Mouse (Mus musculus): Measurements from ENCODE around the gene Olfr279. TPM values are rescaled to one million over a fixed set of nuclear protein-coding genes. Genes with fewer than 3 reads are reported as not detected.

Gene Olfr279
- not detected in 2 replicates for polyA plus RNA-seq (2014; fragmentation: Nextera tagmentation; extraction: Ambion mirVana)

- Histone ChIP-seq H3K36me3 (ENCODE audit: insufficient read depth) (no peaks in the 10 kb centered on the region), H3K27me3 (ENCODE audit: insufficient read depth, low read length) (no peaks in the 10 kb centered on the region), H3K9ac (no peak within 1 kb of the TSS), H3K4me2 (no peak within 1 kb of the TSS), H3K9me3 (ENCODE audit: low read depth, low read length) (no peaks in the 10 kb centered on the region), H3K4me3 (ENCODE audit: low read depth, low read length) (no peak within 1 kb of the TSS), H3K27ac (ENCODE audit: low read depth) (no peak within 1 kb of the TSS), H3K4me1 (ENCODE audit: insufficient read depth) (no peaks in the 10 kb centered on the region)
- TF ChIP-seq CTCF (IDR thresholded peaks at IDR 0.05; ENCODE audit: low read depth) = no peak
- WGBS = 60% methylated on average over 4 of the region's 4 CpGs
- no peak for ATAC-seq (ENCODE audit: insufficient read depth)
- DNase-seq = no peak
Measured at GRCm38 (mm10) chr15:98492102-98492501, at the start of gene Olfr279. Gene Olfr279 (plus strand): TSS chr15:98492402.

- Histone ChIP-seq H3K36me3 (ENCODE audit: insufficient read depth) (no peaks in the 10 kb centered on the region), H3K4me1 (ENCODE audit: insufficient read depth) (no peaks in the 10 kb centered on the region), H3K9ac (no peak overlapping the region), H3K4me3 (ENCODE audit: low read depth, low read length) (no peak overlapping the region), H3K4me2 (no peak overlapping the region), H3K27ac (ENCODE audit: low read depth) (no peak overlapping the region), H3K9me3 (ENCODE audit: low read depth, low read length) (no peaks in the 10 kb centered on the region), H3K27me3 (ENCODE audit: insufficient read depth, low read length) (no peaks in the 10 kb centered on the region)
- WGBS = 67% methylated on average over 3 of the region's 3 CpGs
- TF ChIP-seq CTCF (IDR thresholded peaks at IDR 0.05; ENCODE audit: low read depth) = no peak
- DNase-seq = no peak
- ATAC-seq (ENCODE audit: insufficient read depth) = no peak
Measured at GRCm38 (mm10) chr15:98444561-98444960, 47.6 kb upstream of the Olfr279 start.

- DNase-seq = peak; percentile 19
Measured at GRCm38 (mm10) chr15:98448521-98448920, 43.7 kb upstream of the Olfr279 start.

GRCm38 (mm10) chr15:98452288-98452687 lies 39.9 kb upstream of the Olfr279 start, which contains the start of gene Olfr281:
Gene Olfr281 (plus strand): TSS chr15:98452588.
- Histone ChIP-seq H3K9ac (no peak within 1 kb of the TSS), H3K4me2 (no peak within 1 kb of the TSS), H3K36me3 (ENCODE audit: insufficient read depth) (no peaks in the 10 kb centered on the region), H3K27me3 (ENCODE audit: insufficient read depth, low read length) (no peaks in the 10 kb centered on the region), H3K27ac (ENCODE audit: low read depth) (no peak within 1 kb of the TSS), H3K9me3 (ENCODE audit: low read depth, low read length) (no peaks in the 10 kb centered on the region), H3K4me1 (ENCODE audit: insufficient read depth) (no peaks in the 10 kb centered on the region), H3K4me3 (ENCODE audit: low read depth, low read length) (no peak within 1 kb of the TSS)
- no peak for TF ChIP-seq CTCF (IDR thresholded peaks at IDR 0.05; ENCODE audit: low read depth)
- ATAC-seq (ENCODE audit: insufficient read depth) = no peak
- DNase-seq = no peak
- WGBS = 89% methylated on average over 7 of the region's 7 CpGs

More at GRCm38 (mm10) chr15:98448521-98448920, 43.7 kb upstream of the Olfr279 start:
- H3K4me1 ChIP-seq (ENCODE audit: insufficient read depth) = no peaks in the 10 kb centered on the region
- WGBS = 51% methylated on average over 4 of the region's 4 CpGs
- no peak overlapping the region for H3K27ac ChIP-seq (ENCODE audit: low read depth)
- no peaks in the 10 kb centered on the region for H3K9me3 ChIP-seq (ENCODE audit: low read depth, low read length)
- H3K27me3 ChIP-seq (ENCODE audit: insufficient read depth, low read length) = no peaks in the 10 kb centered on the region
- H3K36me3 ChIP-seq (ENCODE audit: insufficient read depth) = no peaks in the 10 kb centered on the region
- H3K4me2 ChIP-seq = no peak overlapping the region
- TF ChIP-seq CTCF (IDR thresholded peaks at IDR 0.05; ENCODE audit: low read depth) = no peak
- no peak overlapping the region for H3K9ac ChIP-seq
- H3K4me3 ChIP-seq (ENCODE audit: low read depth, low read length) = no peak overlapping the region
- no peak for ATAC-seq (ENCODE audit: insufficient read depth)

- no peak within 1 kb of the TSS for H3K27ac ChIP-seq (ENCODE audit: low read depth)
- no peaks in the 10 kb centered on the region for H3K27me3 ChIP-seq (ENCODE audit: insufficient read depth, low read length)
- WGBS = 89% methylated on average over 4 of the region's 4 CpGs
- ATAC-seq (ENCODE audit: insufficient read depth) (no peak), DNase-seq (no peak)
- no peak within 1 kb of the TSS for H3K4me3 ChIP-seq (ENCODE audit: low read depth, low read length)
- H3K9me3 ChIP-seq (ENCODE audit: low read depth, low read length) = no peaks in the 10 kb centered on the region
- no peaks in the 10 kb centered on the region for H3K36me3 ChIP-seq (ENCODE audit: insufficient read depth)
- H3K4me2 ChIP-seq = no peak within 1 kb of the TSS
- no peaks in the 10 kb centered on the region for H3K4me1 ChIP-seq (ENCODE audit: insufficient read depth)
- no peak within 1 kb of the TSS for H3K9ac ChIP-seq
- TF ChIP-seq CTCF (IDR thresholded peaks at IDR 0.05; ENCODE audit: low read depth) = no peak
Measured at GRCm38 (mm10) chr15:98469596-98469995, 22.6 kb upstream of the Olfr279 start, which contains the start of gene OR5BS1P. Gene OR5BS1P (plus strand): TSS chr15:98469896.

GRCm38 (mm10) chr15:98471539-98471938 lies 20.7 kb upstream of the Olfr279 start:
- no peak for TF ChIP-seq CTCF (IDR thresholded peaks at IDR 0.05; ENCODE audit: low read depth)
- Histone ChIP-seq H3K9ac (no peak overlapping the region), H3K4me2 (no peak overlapping the region), H3K27me3 (ENCODE audit: insufficient read depth, low read length) (no peaks in the 10 kb centered on the region), H3K4me3 (ENCODE audit: low read depth, low read length) (no peak overlapping the region), H3K27ac (ENCODE audit: low read depth) (no peak overlapping the region), H3K4me1 (ENCODE audit: insufficient read depth) (no peaks in the 10 kb centered on the region), H3K36me3 (ENCODE audit: insufficient read depth) (no peaks in the 10 kb centered on the region), H3K9me3 (ENCODE audit: low read depth, low read length) (no peaks in the 10 kb centered on the region)
- ATAC-seq (ENCODE audit: insufficient read depth) = no peak
- DNase-seq = no peak
- WGBS = 90% methylated on average over 13 of the region's 13 CpGs

- ATAC-seq (ENCODE audit: insufficient read depth) (no peak), DNase-seq (no peak)
- H3K9ac ChIP-seq = no peak overlapping the region
- 74% methylated on average over 10 of the region's 10 CpGs for WGBS
- no peaks in the 10 kb centered on the region for H3K36me3 ChIP-seq (ENCODE audit: insufficient read depth)
- no peak overlapping the region for H3K27ac ChIP-seq (ENCODE audit: low read depth)
- no peaks in the 10 kb centered on the region for H3K9me3 ChIP-seq (ENCODE audit: low read depth, low read length)
- H3K27me3 ChIP-seq (ENCODE audit: insufficient read depth, low read length) = no peaks in the 10 kb centered on the region
- no peak overlapping the region for H3K4me3 ChIP-seq (ENCODE audit: low read depth, low read length)
- no peaks in the 10 kb centered on the region for H3K4me1 ChIP-seq (ENCODE audit: insufficient read depth)
- no peak overlapping the region for H3K4me2 ChIP-seq
- no peak for TF ChIP-seq CTCF (IDR thresholded peaks at IDR 0.05; ENCODE audit: low read depth)
Measured at GRCm38 (mm10) chr15:98474958-98475357, 17.2 kb upstream of the Olfr279 start.

- Histone ChIP-seq H3K4me1 (ENCODE audit: insufficient read depth) (no peaks in the 10 kb centered on the region), H3K4me3 (ENCODE audit: low read depth, low read length) (no peak overlapping the region), H3K36me3 (ENCODE audit: insufficient read depth) (no peaks in the 10 kb centered on the region), H3K9ac (no peak overlapping the region), H3K27me3 (ENCODE audit: insufficient read depth, low read length) (no peaks in the 10 kb centered on the region), H3K9me3 (ENCODE audit: low read depth, low read length) (no peaks in the 10 kb centered on the region), H3K27ac (ENCODE audit: low read depth) (no peak overlapping the region), H3K4me2 (no peak overlapping the region)
- ATAC-seq (ENCODE audit: insufficient read depth) = no peak
- WGBS = 49% methylated on average over 10 of the region's 10 CpGs
- peak; percentile 72 for TF ChIP-seq CTCF (IDR thresholded peaks at IDR 0.05; ENCODE audit: low read depth)
- peak; percentile 58 for DNase-seq
Measured at GRCm38 (mm10) chr15:98475382-98475781, 16.8 kb upstream of the Olfr279 start.
